Mouse (Mus musculus) lung, adult 2 months (tissue): ENCODE data around the gene Msh4. TPM values are rescaled to one million over a fixed set of nuclear protein-coding genes. Genes with fewer than 3 reads are reported as not detected.

Experiments
- DNase-seq: peaks from one replicate; pipeline ENCODE4 v3.0.0; 2022
- H3K4me1 ChIP-seq: fragments of 200-500 bp; 2 replicates; pipeline ENCODE4 v1.6.1; 2011; ENCODE audit warnings: low read length; ENCODE audit not compliant: control insufficient read depth, insufficient read depth
- H3K4me3 ChIP-seq: fragments of 200-500 bp; replicated peaks from 2 replicates; pipeline ENCODE3; 2011; ENCODE audit warnings: low read depth, mild to moderate bottlenecking, control low read depth, low read length; ENCODE audit errors: extremely low read depth
- CTCF ChIP-seq: fragments of 200-500 bp; IDR thresholded peaks from 2 replicates; pipeline ENCODE4 v1.5.1; 2011; ENCODE audit warnings: mild to moderate bottlenecking, low read length, control low read depth; ENCODE audit not compliant: insufficient read depth
- POLR2A ChIP-seq: fragments of 200-500 bp; IDR thresholded peaks from 2 replicates; pipeline ENCODE4 v1.6.1; 2011; ENCODE audit warnings: low read depth, mild to moderate bottlenecking, control low read depth, low read length, borderline replicate concordance; ENCODE audit errors: extremely low read depth
- WGBS: fragments of 180-500 bp; shearing (Covaris S2); methylation state at CpG from one replicate; pipeline ENCODE4 v1.1.7; 2018; 5-methylcytosine and 5-hydroxymethylcytosine counted together
- polyA plus RNA-seq: library from polyadenylated mRNA; depleted of rRNA; stranded (reverse); fragments of >200 nt; gene quantifications from 2 replicates; pipeline ENCODE4 v1.2.3, GENCODE M21; 2012

The Msh4 gene
- polyA plus RNA-seq, 1 experiment, result 0.05 TPM

GRCm38 (mm10) chr3:153937116-153937810 lies 31.3 kb upstream of the Msh4 start:
- TF ChIP-seq CTCF (no peak), POLR2A (no peak)
- H3K4me3 ChIP-seq, result no peak overlapping the region
- no peaks in the 10 kb centered on the region for H3K4me1 ChIP-seq
- no peak for DNase-seq
- 92% methylated on average over 17 of the region's 17 CpGs for WGBS

GRCm38 (mm10) chr3:153935878-153936277 lies 29.9 kb upstream of the Msh4 start:
- Histone ChIP-seq H3K4me1 (no peaks in the 10 kb centered on the region), H3K4me3 (no peak overlapping the region)
- WGBS, result 76% methylated on average over 9 of the region's 9 CpGs
- no peak for DNase-seq
- TF ChIP-seq POLR2A (no peak), CTCF (no peak)

GRCm38 (mm10) chr3:153932461-153932860 lies 26.5 kb upstream of the Msh4 start:
- DNase-seq, result no peak
- H3K4me3 ChIP-seq, result no peak overlapping the region
- WGBS, result 88% methylated on average over 5 of the region's 5 CpGs
- H3K4me1 ChIP-seq, result no peaks in the 10 kb centered on the region
- TF ChIP-seq POLR2A, result no peak
- no peak for TF ChIP-seq CTCF

- no peak overlapping the region for H3K4me3 ChIP-seq
- H3K4me1 ChIP-seq, result no peaks in the 10 kb centered on the region
- no peak for TF ChIP-seq POLR2A
- DNase-seq, result no peak
- WGBS, result 78% methylated on average over 11 of the region's 11 CpGs
These were observed 23.6 kb upstream of the Msh4 start for GRCm38 (mm10) chr3:153929526-153929925.

GRCm38 (mm10) chr3:153926333-153926732 lies 20.4 kb upstream of the Msh4 start:
- Histone ChIP-seq H3K4me1 (no peaks in the 10 kb centered on the region), H3K4me3 (no peak overlapping the region)
- TF ChIP-seq CTCF (peak; percentile 12; the same call in 1 of the 2 replicates), POLR2A (no peak)
- no peak for DNase-seq
- 89% methylated on average over 7 of the region's 7 CpGs for WGBS

GRCm38 (mm10) chr3:153921147-153921910 lies 15.4 kb upstream of the Msh4 start:
- TF ChIP-seq CTCF, result no peak
- no peak for TF ChIP-seq POLR2A
- no peak for DNase-seq
- no peaks in the 10 kb centered on the region for H3K4me1 ChIP-seq
- H3K4me3 ChIP-seq, result no peak overlapping the region
- 86% methylated on average over 10 of the region's 10 CpGs for WGBS

- Histone ChIP-seq H3K4me3 (no peak overlapping the region), H3K4me1 (no peaks in the 10 kb centered on the region)
- 5% methylated on average over 1 of the region's 1 CpGs for WGBS
- DNase-seq, result no peak
- TF ChIP-seq POLR2A, result no peak
These were observed 11.3 kb upstream of the Msh4 start for GRCm38 (mm10) chr3:153917200-153917599.

GRCm38 (mm10) chr3:153913510-153914243 lies 7.7 kb upstream of the Msh4 start:
- DNase-seq, result no peak
- TF ChIP-seq POLR2A (no peak), CTCF (no peak)
- no peak overlapping the region for H3K4me3 ChIP-seq
- peaks cover 17% of the 10 kb centered on the region for H3K4me1 ChIP-seq
- 29% methylated on average over 6 of the region's 6 CpGs for WGBS
